Mouse (Mus musculus): Measurements from ENCODE around the gene Hrct1. TPM values are rescaled to one million over a fixed set of nuclear protein-coding genes. Genes with fewer than 3 reads are reported as not detected.

Gene Hrct1
- total and polyA plus RNA-seq, 2 experiments from 2014 or later: 0.70 to 0.73 TPM

DNA sequence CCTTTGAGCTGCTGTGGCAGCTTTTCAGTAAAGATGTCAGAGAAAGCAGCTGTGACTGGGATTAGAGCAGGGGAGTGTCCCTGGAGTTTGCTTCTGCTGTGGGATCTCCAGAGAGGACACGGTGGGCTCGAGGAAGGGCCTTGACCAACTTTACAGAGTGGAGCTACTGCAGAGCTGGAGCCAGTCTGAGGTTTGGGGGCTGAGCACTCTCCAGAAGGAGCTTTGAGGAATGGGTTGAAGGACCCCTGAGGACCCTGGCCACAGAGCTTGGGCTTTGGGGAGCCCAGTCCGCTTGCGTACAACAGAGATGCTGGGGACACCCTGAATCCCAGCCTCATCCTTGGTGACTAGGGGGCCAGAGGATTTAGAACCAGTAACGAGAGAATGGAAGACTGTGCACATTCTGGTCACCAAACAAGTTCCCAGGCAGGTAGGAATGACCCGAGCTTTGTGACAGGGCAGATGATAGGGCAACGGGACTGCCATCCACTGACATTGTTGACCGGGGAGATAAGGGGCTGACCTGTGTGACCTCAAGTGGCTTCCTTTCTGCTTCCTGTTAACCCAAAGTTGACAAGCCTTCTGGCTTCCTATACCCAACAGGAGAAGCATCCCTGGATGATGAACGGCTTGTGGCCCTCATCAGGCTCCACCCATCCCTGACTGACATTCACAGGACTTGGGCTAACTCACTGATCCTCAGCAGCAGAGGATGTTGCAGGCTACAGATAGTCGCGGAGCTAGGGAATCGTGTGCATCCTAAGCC lies 577 bp upstream of the Hrct1 start:
- Histone ChIP-seq H3K27ac (no peak overlapping the region), H3K27me3 (ENCODE audit: insufficient read depth, low read length) (no peaks in the 10 kb centered on the region), H3K9me3 (ENCODE audit: low read length) (no peaks in the 10 kb centered on the region), H3K4me1 (ENCODE audit: insufficient read depth, low read length) (no peaks in the 10 kb centered on the region), H3K4me3 (ENCODE audit: low read length) (no peak overlapping the region), H3K9ac (replicated peaks; ENCODE audit: low read length) (no peak overlapping the region), H3K4me2 (ENCODE audit: low read depth, low read length) (no peak overlapping the region), H3K36me3 (ENCODE audit: insufficient read depth, low read length) (no peaks in the 10 kb centered on the region)
- TF ChIP-seq CTCF (IDR thresholded peaks at IDR 0.05; ENCODE audit: low read depth): no peak
- ATAC-seq (no peak), DNase-seq (ENCODE audit: low spot score) (no peak)
- whole genome bisulfite sequencing: 81% methylated on average over 12 of the region's 12 CpGs

DNA sequence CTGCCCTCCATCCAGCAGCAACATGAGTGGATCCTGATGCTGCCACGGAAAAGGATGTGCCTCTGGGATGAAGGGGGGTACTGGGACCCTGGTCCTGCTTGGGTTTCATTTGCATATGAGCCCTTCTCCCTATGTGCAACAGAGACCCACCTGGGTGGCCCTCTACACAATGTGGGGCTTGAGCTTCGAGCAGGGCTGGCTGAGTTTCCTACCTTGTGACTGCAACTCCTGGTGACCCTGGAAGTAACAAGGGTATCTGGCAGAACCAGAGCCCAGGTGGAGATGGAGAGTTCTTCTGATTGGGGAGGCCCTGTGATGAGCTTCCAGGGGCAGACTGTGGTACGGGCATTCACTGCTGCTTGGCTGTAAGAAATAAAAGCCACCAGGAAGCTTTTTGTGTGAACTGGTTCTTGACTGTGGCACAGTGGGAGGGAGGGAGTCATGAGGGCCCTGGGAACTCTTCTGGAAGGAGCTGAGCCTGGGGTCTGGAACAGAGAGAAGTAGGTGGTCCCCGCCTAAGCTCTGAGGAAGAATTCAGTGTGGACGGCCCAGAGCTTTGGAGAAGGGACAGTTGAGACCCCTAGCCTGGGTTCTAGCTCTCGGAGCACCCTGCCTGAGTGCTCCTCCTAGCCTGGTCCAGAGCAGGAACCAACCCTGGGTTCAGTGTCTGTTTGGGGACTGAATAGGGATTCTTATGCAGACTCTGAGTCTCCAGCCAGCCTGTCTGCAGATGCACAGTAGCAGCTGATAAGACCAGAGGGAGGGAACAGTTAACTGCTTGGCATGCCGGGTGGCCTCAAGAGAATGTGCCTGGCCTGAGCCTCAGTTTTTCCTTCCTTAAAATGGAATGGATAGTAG lies 959 bp downstream of the Hrct1 start:
- Histone ChIP-seq H3K27ac (peak overlapping the region; percentile 16; the same call in 1 of the 2 replicates), H3K4me3 (ENCODE audit: low read length) (no peak overlapping the region)
- 71% methylated on average over 7 of the region's 7 CpGs for WGBS

DNA sequence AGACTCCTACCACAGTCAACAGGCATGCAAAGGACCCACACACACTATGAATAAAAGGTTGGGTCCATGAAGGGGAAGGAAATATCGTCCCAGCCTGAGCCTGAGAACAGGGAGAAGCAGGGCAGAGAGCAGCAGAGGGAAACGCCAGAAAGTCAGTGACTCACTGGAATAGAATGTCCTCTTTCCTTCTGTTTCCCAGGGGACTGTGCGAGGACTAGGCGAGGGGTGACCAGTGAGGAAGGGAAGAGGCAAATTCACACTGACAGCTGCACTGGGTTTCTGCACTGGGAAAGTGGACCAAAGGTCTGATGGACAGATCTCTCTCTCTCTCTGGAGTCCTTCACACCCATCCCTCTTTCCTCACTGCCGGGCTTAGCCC lies 1.6 kb downstream of the Hrct1 start:
- Histone ChIP-seq H3K27me3 (ENCODE audit: insufficient read depth, low read length) (no peaks in the 10 kb centered on the region), H3K9me3 (ENCODE audit: low read length) (no peaks in the 10 kb centered on the region), H3K4me2 (ENCODE audit: low read depth, low read length) (no peak overlapping the region), H3K36me3 (ENCODE audit: insufficient read depth, low read length) (no peaks in the 10 kb centered on the region), H3K9ac (replicated peaks; ENCODE audit: low read length) (no peak overlapping the region), H3K4me3 (ENCODE audit: low read length) (no peak overlapping the region), H3K4me1 (ENCODE audit: insufficient read depth, low read length) (no peaks in the 10 kb centered on the region), H3K27ac (no peak overlapping the region)
- TF ChIP-seq CTCF (IDR thresholded peaks at IDR 0.05; ENCODE audit: low read depth): no peak
- DNase-seq (ENCODE audit: low spot score): no peak
- WGBS: 69% methylated on average over 5 of the region's 5 CpGs
- no peak for ATAC-seq

More for the DNA sequence above, 959 bp downstream of the Hrct1 start:
- Histone ChIP-seq H3K4me2 (ENCODE audit: low read depth, low read length) (no peak overlapping the region), H3K9me3 (ENCODE audit: low read length) (no peaks in the 10 kb centered on the region), H3K27me3 (ENCODE audit: insufficient read depth, low read length) (no peaks in the 10 kb centered on the region), H3K9ac (replicated peaks; ENCODE audit: low read length) (no peak overlapping the region), H3K4me1 (ENCODE audit: insufficient read depth, low read length) (no peaks in the 10 kb centered on the region), H3K36me3 (ENCODE audit: insufficient read depth, low read length) (no peaks in the 10 kb centered on the region)
- no peak for DNase-seq (ENCODE audit: low spot score)
- no peak for ATAC-seq
- no peak for TF ChIP-seq CTCF (IDR thresholded peaks at IDR 0.05; ENCODE audit: low read depth)

DNA sequence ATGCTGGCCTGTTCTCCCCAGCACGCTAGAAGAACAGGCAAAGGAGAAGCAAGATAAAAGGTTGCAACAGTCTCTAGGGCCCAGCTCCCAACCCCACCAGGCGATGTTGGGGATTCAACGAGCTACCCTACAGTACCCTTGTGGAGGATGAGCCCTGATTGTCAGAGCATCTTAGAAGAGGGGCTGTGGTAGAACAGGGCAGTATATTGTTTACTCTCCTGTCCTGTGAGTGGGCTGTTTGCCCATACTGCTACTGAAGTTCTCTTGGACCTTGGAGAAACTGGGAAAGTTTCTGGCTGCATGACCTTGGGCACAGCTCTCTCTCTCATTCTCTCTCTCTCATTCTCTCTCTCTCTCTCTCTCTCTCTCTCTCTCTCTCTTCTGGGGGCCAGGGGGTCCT lies 2.1 kb downstream of the Hrct1 start:
- no peak overlapping the region for H3K4me2 ChIP-seq (ENCODE audit: low read depth, low read length)
- H3K27ac ChIP-seq: no peak overlapping the region
- 84% methylated on average over 3 of the region's 3 CpGs for WGBS
- no peaks in the 10 kb centered on the region for H3K36me3 ChIP-seq (ENCODE audit: insufficient read depth, low read length)
- TF ChIP-seq CTCF (IDR thresholded peaks at IDR 0.05; ENCODE audit: low read depth): no peak
- H3K27me3 ChIP-seq (ENCODE audit: insufficient read depth, low read length): no peaks in the 10 kb centered on the region
- no peak for DNase-seq (ENCODE audit: low spot score)
- H3K4me3 ChIP-seq (ENCODE audit: low read length): no peak overlapping the region
- no peaks in the 10 kb centered on the region for H3K4me1 ChIP-seq (ENCODE audit: insufficient read depth, low read length)
- no peak overlapping the region for H3K9ac ChIP-seq (replicated peaks; ENCODE audit: low read length)
- no peak for ATAC-seq
- no peaks in the 10 kb centered on the region for H3K9me3 ChIP-seq (ENCODE audit: low read length)

DNA sequence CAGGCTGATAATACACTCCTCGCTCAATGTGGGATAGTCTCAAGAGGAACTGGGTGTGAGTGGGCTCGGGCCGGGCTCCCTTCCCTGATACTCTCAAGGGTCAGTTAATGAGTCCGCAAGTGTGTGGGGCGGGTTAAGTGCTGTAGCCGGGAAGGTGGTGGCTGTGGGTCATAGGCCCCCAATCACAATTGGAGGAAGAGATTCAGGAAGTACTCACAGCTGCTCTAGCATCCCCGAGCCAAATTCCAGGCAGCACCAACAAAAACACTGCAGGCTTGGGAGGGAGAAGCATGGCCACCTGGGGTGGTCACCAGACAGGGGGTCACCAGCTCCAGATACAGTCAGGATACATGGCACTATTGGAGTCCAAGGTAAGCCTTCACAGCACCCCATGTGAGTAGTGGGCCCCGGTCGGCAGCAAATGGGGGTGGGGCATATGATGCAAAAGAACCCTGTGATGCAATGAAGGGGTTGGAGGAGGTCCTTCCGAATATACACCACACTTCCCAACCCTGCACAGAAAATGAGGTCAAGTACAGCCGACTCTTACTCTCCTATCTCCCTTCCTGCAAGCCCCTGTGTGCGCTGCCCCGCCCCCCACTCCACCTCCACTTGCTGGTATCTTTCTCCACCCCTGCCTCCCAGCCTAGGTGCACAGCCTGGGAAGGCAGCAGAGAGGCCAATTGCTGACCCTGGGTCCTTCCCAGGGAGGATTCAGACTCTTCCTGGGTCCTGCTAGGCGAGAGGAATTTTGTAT lies 3.0 kb downstream of the Hrct1 start, which contains the start of gene Spaar:
Spaar (plus strand) TSS at position 241 of the 757 bp plus-strand sequence.
- no peaks in the 10 kb centered on the region for H3K27me3 ChIP-seq (ENCODE audit: insufficient read depth, low read length)
- H3K9me3 ChIP-seq (ENCODE audit: low read length): no peaks in the 10 kb centered on the region
- H3K4me1 ChIP-seq (ENCODE audit: insufficient read depth, low read length): no peaks in the 10 kb centered on the region
- DNase-seq (ENCODE audit: low spot score) (no peak), ATAC-seq (no peak)
- H3K36me3 ChIP-seq (ENCODE audit: insufficient read depth, low read length): no peaks in the 10 kb centered on the region
- WGBS: 75% methylated on average over 14 of the region's 14 CpGs
- no peak within 1 kb of the TSS for H3K4me3 ChIP-seq (ENCODE audit: low read length)
- H3K27ac ChIP-seq: no peak within 1 kb of the TSS
- no peak for TF ChIP-seq CTCF (IDR thresholded peaks at IDR 0.05; ENCODE audit: low read depth)
- H3K4me2 ChIP-seq (ENCODE audit: low read depth, low read length): no peak within 1 kb of the TSS
- H3K9ac ChIP-seq (replicated peaks; ENCODE audit: low read length): no peak within 1 kb of the TSS

DNA sequence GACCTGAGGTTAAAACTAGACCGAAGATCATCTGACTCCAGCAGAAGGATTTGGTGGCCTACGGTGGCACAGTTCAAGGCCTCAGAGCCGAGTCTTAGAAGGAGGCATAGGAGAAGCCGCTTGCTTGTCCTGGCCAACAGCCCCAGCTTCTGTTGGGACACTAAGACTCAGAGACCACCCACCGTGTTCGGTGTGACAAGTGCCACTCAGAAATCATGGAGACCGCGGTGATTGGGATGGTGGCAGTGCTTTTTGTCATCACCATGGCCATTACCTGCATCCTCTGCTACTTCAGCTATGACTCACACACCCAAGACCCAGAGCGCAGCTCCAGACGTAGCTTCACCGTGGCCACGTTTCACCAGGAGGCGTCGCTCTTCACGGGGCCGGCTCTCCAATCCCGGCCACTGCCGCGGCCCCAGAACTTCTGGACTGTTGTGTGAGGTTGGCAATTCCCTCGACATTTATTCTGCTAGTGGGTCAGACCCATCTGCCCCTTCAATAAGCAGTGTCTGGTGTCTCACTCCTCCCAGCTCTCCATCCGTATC lies 3.8 kb downstream of the Hrct1 start:
- ATAC-seq (no peak), DNase-seq (ENCODE audit: low spot score) (no peak)
- Histone ChIP-seq H3K4me3 (ENCODE audit: low read length) (no peak overlapping the region), H3K9ac (replicated peaks; ENCODE audit: low read length) (no peak overlapping the region), H3K36me3 (ENCODE audit: insufficient read depth, low read length) (no peaks in the 10 kb centered on the region), H3K27me3 (ENCODE audit: insufficient read depth, low read length) (no peaks in the 10 kb centered on the region), H3K9me3 (ENCODE audit: low read length) (no peaks in the 10 kb centered on the region), H3K4me2 (ENCODE audit: low read depth, low read length) (no peak overlapping the region), H3K27ac (no peak overlapping the region), H3K4me1 (ENCODE audit: insufficient read depth, low read length) (no peaks in the 10 kb centered on the region)
- WGBS: 74% methylated on average over 21 of the region's 21 CpGs
- TF ChIP-seq CTCF (IDR thresholded peaks at IDR 0.05; ENCODE audit: low read depth): no peak
